ENCODE assay signal across 8 mouse cellular contexts in the genomic region with DNA sequence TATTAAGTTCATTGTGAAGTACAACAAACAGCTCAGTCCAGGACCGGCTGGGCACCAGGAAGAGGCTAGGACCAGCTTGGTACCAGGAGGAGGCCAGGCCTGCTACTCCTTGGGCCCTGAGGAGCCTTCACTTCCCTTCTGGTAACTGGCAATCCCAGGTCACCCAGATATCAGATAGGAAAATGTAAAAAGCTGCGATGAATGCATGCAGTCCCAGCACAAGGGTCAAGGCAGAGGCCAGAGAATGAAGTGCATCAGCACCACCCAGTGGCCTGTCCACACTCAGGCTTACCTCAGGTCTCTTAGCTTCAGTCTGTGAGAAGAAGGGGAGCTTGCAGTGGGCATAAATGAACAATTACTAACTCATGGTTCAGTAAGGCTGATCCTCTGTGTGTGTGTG. TPM values are rescaled to one million over a fixed set of nuclear protein-coding genes. Genes with fewer than 3 reads are reported as not detected.
DNase-seq lines count a peak whose midpoint lies in the region; ATAC-seq and TF ChIP-seq lines count a peak whose summit lies in the region.

No protein-coding gene starts in this region.

- ATAC-seq in hindbrain, postnatal 0 days, result no peak

- no peak overlapping the region for H3K4me3 ChIP-seq in lung, adult 2 months (replicated peaks; ENCODE audit: extremely low read depth, low read depth, low read length)
- no peak overlapping the region for H3K4me3 ChIP-seq in hindbrain, postnatal 0 days (ENCODE audit: low read length)

- WGBS in lung, adult 2 months, result 42% methylated on average over 2 of the region's 2 CpGs
- WGBS in hindbrain, postnatal 0 days, result 53% methylated on average over 2 of the region's 2 CpGs

- peak overlapping the region; percentile 27; the same call in 1 of the 2 replicates for H3K27ac ChIP-seq in hindbrain, postnatal 0 days

- no peak for TF ChIP-seq POLR2A in lung, adult 2 months (IDR thresholded peaks at IDR 0.05; ENCODE audit: borderline replicate concordance, extremely low read depth, low read depth, low read length)

- peaks cover 11% of the 10 kb centered on the region; the same call in 1 of the 2 replicates for H3K36me3 ChIP-seq in hindbrain, postnatal 0 days (ENCODE audit: insufficient read depth, low read length)

- TF ChIP-seq CTCF in lung, adult 2 months (IDR thresholded peaks at IDR 0.05; ENCODE audit: insufficient read depth, low read length), result peak; percentile 55
- TF ChIP-seq CTCF in hindbrain, postnatal 0 days (IDR thresholded peaks at IDR 0.05; ENCODE audit: low read depth), result peak; percentile 60

- H3K9me3 ChIP-seq in hindbrain, postnatal 0 days (ENCODE audit: low read length), result no peaks in the 10 kb centered on the region

- no peak for DNase-seq in lung, adult 2 months
- no peak for DNase-seq in lung, postnatal 25 days (ENCODE audit: low spot score)
- peak; percentile 73 for DNase-seq in cerebellum, adult 9-10 months
- peak; percentile 48 for DNase-seq in hindbrain, postnatal 0 days (ENCODE audit: low spot score)
- peak; percentile 17 for DNase-seq in retina, embryonic 14.5 days (ENCODE audit: low spot score)
- DNase-seq in spleen, postnatal 36 days (ENCODE audit: low spot score in 2 of 2), result no peak
- DNase-seq in layer of hippocampus, adult 8-10 months (ENCODE audit: low spot score in 2 of 2), result no peak
- DNase-seq in layer of hippocampus, adult 18-20 months (ENCODE audit: low spot score in 2 of 2), result no peak

- no peak overlapping the region for H3K4me2 ChIP-seq in hindbrain, postnatal 0 days (ENCODE audit: low read depth, low read length)

- peaks cover 5% of the 10 kb centered on the region for H3K4me1 ChIP-seq in lung, adult 2 months (ENCODE audit: control insufficient read depth, insufficient read depth, low read length)
- no peaks in the 10 kb centered on the region for H3K4me1 ChIP-seq in hindbrain, postnatal 0 days (ENCODE audit: insufficient read depth, low read length)

- no peak overlapping the region for H3K9ac ChIP-seq in hindbrain, postnatal 0 days (replicated peaks; ENCODE audit: low read length)

- no peaks in the 10 kb centered on the region for H3K27me3 ChIP-seq in hindbrain, postnatal 0 days (ENCODE audit: insufficient read depth, low read length)

RNA-seq across cellular contexts. Expression of a gene that starts 20.9 kb away (rescaled TPM):
- polyA plus RNA-seq in lung, adult 2 months (2012; rRNA removed), result 42.0 and 73.5 TPM in 2 replicates
- 29.7 and 30.3 TPM in 2 replicates for total RNA-seq in hindbrain, postnatal 0 days (2014; rRNA removed)
- polyA plus RNA-seq in hindbrain, postnatal 0 days (2015; fragmentation: Nextera tagmentation; extraction: Ambion mirVana), result 11.1 and 11.4 TPM in 2 replicates
- 1 to 10 TPM; 6.7 to 9.6 (median 7.6) TPM for total RNA-seq in layer of hippocampus, adult 8-10 months (2022)
- 1 to 10 TPM; 6.9 to 7.8 TPM for total RNA-seq in layer of hippocampus, adult 18-20 months (2021)

Comparison
In these comparisons a context has a peak if more than half of its experiments do, and no peak if none do; other contexts are left out.
1. DNase-seq: peak in cerebellum, adult 9-10 months (single experiment), hindbrain, postnatal 0 days (single experiment) and retina, embryonic 14.5 days (single experiment); none in lung, adult 2 months (single experiment), lung, postnatal 25 days (single experiment), spleen, postnatal 36 days (0 of 2), layer of hippocampus, adult 8-10 months (0 of 2) and layer of hippocampus, adult 18-20 months (0 of 2).